Mouse (Mus musculus) gastrocnemius, adult 2 months (tissue): ENCODE measurements around the gene H2-D1. TPM values are rescaled to one million over a fixed set of nuclear protein-coding genes. Genes with fewer than 3 reads are reported as not detected.

Experiments used
- DNase-seq: peaks from one replicate; pipeline ENCODE4 v3.0.0; 2022
- H3K27ac ChIP-seq: fragments of 200-600 bp; 2 replicates; pipeline ENCODE4 v1.8.1; 2022; ENCODE audit warnings: mild to moderate bottlenecking
- H3K4me3 ChIP-seq: fragments of 200-600 bp; 2 replicates; pipeline ENCODE4 v1.8.1; 2022; ENCODE audit warnings: mild to moderate bottlenecking, moderate library complexity
- CTCF ChIP-seq: fragments of 200-600 bp; IDR thresholded peaks from 2 replicates; pipeline ENCODE4 v1.8.1; 2022; ENCODE audit warnings: antibody characterized with exemption, mild to moderate bottlenecking, moderate library complexity
- intact Hi-C: fragments of 180-260 bp; cut with DNase I; formaldehyde crosslinking; loops from one replicate; pipeline ENCODE4 v1.15.1; 2025
- total RNA-seq, 2 experiments: library from RNA; stranded (reverse); gene quantifications; 2 replicates each; pipeline ENCODE4 v1.2.3; 2021

Gene H2-D1
- total RNA-seq, 2 experiments from 2014 or later: 30.4 to 38.5 TPM

DNA sequence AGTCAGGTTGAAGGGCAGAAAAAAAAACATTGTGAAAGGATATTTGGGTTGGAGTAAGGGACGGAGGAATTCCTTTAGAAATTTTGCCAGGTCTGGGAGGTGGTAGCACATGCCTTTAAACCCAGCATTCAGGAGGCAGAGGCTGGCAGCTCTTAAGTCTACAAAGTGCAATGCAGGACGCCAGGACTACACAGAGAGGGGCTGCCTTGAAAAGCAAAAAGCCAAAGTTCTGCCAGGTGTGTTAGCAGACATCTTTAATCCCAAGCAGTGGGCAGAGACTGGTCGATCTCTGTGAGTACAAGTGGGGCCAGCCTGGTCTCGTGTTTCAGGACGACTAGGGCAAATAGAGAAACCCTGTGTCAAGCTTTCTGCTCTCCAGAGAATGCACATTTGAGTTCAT is 10.5 kb upstream of the H2-D1 start:
- TF ChIP-seq CTCF: no peak
- intact Hi-C loops: no loop called here
- Histone ChIP-seq H3K27ac (no peak overlapping the region), H3K4me3 (no peak overlapping the region)
- no peak for DNase-seq

DNA sequence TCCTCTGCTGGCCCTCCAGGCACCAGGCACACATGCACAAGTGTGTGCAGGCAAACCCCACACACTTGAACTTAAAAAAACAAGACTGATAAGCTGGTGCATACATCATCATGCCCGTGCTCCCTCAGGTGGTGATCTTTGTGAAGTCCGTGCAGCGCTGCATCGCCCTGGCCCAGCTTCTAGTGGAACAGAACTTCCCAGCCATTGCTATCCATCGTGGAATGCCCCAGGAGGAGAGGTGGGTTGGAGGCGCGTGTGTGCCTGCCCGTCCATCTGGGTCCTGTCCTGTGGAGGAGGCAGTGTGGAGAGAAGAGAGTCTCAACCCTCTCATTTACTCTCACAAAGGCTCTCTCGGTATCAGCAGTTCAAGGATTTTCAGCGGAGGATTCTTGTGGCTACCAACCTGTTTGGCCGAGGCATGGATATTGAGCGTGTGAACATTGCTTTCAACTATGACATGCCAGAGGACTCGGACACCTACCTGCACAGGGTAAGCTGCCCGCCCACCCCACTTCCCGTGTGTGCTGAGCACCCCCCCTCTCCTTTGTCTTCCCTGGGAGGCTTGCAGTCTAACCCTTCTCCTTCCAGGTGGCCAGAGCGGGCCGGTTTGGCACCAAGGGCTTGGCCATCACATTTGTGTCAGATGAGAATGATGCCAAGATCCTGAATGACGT is 9.8 kb upstream of the H2-D1 start:
- H3K4me3 ChIP-seq: no peak overlapping the region
- intact Hi-C loops: no loop called here
- TF ChIP-seq CTCF: no peak
- no peak overlapping the region for H3K27ac ChIP-seq
- no peak for DNase-seq

DNA sequence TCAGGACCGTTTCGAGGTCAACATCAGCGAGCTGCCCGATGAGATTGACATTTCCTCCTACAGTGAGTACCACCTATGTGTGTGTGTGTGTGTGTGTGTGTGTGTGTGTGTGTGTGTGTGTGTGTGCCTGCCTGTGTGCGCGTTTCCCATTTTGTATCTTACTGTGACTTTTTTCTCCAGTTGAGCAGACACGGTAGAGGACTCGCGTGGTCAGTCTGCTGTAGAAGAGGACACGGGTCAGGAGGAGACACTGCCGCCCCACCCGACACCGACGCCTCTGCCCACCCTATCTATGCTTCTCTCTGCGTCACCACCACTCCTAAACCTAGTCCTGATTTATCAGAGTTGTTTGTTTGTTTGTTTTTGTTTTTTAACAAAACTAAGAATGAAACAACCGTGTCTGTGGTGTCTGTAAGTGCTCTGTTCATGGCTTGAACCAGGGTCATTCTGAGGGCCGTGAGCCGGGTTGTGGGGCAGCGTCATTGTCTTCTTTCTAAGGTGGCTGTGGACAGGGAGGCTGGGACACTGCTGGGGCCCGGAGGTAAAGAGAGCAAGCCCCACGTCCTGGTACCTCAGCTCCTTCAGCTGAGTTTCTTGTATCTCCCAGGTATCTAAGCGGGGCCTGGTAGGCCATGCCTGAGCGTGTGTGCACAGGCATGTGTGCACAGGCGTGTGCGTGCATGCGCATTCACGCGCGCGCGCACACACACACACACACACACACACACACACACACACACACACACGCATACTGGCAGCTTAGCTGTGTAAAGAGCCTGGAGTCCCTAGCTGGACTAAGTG is 9.0 kb upstream of the H2-D1 start:
- Histone ChIP-seq H3K27ac (no peak overlapping the region), H3K4me3 (no peak overlapping the region)
- intact Hi-C loops: no loop called here
- TF ChIP-seq CTCF: no peak
- DNase-seq: no peak

DNA sequence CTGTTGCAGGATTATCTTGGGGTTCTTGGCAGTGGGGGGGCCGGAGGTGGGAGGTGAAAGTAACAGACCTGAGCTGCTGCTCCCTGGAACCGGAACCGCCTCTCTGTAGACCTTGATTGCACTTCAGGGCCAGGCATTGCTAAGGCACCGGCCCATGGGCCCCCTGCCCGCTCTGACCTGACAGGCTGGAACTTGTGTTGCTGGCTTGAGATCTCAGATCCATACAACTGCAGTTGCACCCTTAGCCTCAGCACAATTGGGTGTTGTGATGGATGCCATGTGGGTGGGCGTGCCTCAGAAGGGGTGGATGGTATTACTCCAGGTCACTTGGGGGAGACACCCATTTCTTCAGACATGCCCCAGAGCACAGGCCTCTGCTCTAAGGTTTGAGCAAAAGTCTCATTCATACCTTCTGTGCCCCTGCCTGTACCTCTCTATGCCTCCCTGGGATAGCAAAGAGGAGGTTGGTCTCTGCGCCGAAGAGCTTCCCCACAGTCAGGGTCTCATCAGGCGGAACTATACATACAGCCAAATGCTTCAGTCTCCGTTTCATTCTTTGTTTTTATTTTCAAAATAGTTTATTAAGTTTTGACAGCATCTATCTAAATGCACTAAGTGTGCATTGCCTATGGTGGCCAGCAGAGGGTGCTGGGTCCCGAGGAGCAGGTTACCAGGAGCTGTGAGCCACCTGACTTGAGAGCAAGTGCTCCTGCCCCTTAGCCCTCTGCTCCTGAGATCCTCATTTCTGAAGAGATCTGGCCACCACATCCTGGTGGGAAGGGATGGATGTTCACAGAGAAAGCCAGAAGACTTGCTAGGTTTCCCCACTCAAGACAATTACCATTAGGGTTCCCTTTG is 8.1 kb upstream of the H2-D1 start:
- H3K4me3 ChIP-seq: no peak overlapping the region
- no peak overlapping the region for H3K27ac ChIP-seq
- peak; percentile 73 for DNase-seq
- TF ChIP-seq CTCF: peak; percentile 92; the same call in 1 of the 2 replicates
- intact Hi-C loops: no loop called here

DNA sequence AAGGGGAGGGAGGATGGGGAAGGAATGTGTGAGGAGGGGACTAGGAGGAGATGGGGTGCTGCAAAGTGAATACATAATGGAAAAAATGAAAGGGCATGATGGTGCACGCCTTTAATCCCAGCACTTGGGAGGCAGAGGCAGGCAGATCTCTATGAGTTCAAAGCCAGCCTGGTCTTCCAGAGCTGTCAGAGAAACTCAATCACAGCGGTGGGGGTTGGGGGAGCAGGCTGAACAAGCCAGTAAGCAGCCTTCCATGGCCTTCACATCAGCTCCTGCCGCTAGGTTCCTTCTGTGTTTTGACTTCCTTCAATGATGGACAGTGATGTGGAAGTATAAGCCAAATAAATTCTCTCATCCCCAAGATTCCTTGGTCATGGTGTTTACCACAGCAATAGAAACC is 7.2 kb upstream of the H2-D1 start:
- intact Hi-C loops: no loop called here
- no peak overlapping the region for H3K4me3 ChIP-seq
- TF ChIP-seq CTCF: no peak
- no peak for DNase-seq
- no peak overlapping the region for H3K27ac ChIP-seq

DNA sequence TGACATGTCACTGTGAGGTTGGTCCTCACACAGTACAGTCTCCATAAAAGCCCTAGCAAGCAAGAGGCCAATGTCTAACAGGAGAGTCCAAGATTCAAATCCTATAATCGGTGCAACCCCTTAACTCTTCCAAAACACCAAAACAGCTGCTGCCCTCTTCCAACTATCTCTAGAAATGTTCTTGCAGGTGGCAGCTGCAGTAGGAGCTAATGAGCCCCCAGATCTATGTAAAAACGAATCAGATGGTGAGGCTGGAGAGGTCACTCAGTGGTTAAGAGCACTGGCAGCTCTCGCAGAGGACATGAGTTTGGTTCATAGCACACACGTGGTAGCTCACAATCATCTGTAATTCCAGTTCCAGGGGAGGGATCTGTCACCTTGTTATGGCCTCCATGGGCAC is 6.8 kb upstream of the H2-D1 start:
- Histone ChIP-seq H3K27ac (no peak overlapping the region), H3K4me3 (no peak overlapping the region)
- intact Hi-C loops: no loop called here
- DNase-seq: no peak
- TF ChIP-seq CTCF: no peak

DNA sequence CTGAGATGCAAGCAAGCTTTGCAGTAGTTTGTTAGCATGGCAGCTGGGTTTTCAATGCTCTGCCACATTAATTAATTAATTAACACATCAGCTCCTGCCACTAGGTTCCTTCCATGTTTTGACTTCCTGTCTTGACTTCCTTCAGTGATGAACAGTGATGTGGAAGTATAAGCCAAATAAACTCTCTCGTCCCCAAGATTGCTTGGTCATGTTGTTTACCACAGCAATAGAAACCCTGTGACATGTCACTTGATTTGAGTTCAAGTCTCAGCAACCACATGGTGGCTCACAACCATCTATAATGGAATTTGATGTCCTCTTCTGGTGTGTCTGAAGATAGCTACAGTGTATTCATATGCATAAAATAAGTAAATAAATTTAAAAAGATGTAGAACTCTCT is 5.2 kb upstream of the H2-D1 start:
- peak overlapping the region; percentile 85 for H3K27ac ChIP-seq
- no peak for DNase-seq
- intact Hi-C loops: no loop called here
- peak overlapping the region; percentile 70 for H3K4me3 ChIP-seq
- no peak for TF ChIP-seq CTCF

DNA sequence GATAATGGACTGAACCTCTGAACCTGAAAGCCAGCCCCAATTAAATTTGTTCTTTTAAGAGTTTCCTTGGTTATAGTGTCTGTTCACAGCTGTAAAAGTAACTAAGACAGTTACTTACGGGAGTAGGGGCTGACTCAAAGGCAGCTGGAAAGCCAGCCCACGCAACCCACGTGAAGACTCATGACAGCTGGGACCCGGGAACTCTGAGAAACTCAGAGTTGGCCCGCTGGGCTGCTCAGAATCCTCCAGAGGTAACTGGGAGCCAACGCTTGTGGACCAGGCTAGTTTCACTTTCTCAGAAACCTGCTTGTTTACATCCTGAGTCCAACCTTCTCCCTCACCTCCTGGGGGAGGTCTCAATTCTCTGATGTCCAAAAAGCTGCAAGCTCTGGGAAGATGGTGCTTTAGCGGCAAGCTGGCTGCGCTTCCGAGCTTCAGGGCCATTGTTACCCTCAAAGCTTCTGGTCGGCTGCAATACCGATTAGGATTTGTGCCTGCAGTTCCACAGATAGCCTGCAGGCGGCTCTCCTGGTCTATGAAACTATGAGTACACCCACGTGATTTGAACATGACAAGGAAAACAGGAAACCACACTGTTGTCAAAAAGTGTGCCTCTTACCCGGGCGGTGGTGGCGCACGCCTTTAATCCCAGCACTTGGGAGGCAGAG is 4.6 kb upstream of the H2-D1 start:
- DNase-seq: peak; percentile 94
- intact Hi-C loops: loop anchor here (1.0 to 2.0 kb wide), 2 partner anchors 16 to 45 kb away; no protein-coding TSS in a partner anchor
- Histone ChIP-seq H3K27ac (peak overlapping the region; percentile 85), H3K4me3 (peak overlapping the region; percentile 70)
- peak; percentile 95; the same call in 1 of the 2 replicates for TF ChIP-seq CTCF

DNA sequence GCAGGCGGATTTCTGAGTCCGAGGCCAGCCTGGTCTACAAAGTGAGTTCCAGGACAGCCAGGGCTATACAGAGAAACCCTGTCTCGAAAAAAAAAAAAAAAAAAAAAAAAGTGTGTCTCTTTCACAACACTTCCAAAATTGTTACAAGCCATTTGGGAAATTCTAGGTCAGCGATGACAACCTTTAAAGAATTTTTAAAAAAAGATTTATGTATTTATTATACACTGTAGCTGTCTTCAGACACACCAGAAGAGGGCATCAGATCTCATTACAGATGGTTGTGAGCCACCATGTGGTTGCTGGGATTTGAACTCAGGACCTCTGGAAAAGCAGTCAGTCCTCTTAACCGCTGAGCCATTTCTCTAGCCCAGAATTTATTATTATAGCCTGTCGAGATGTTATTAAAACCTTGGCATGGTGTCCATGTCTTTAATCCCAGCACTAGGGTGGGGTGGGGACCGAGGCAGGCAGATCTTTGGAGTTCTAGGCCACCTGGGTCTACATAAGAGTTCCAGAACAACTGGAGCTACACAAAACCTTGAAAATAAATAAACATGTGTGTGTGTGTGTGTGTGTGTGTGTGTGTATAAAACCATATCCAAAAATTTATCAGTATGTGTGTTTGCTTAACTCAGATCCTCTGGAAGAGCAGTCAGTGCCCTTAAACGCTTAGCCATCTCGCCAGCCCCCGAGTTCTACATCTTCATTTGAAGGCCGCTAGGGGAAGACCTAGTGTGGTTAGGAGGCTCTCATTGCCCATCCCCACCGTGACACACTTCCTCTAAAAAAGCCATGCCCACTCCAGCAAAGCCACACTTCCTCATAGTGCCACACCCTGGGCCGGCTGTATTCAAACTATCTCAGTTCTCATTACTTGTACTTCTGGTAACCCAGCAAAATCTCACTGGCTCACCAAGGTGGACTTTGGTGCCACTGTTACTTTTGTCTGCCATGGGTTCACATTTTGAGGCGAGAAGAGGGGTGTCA is 3.7 kb upstream of the H2-D1 start:
- peak overlapping the region; percentile 70 for H3K4me3 ChIP-seq
- intact Hi-C loops: loop anchor here (1.0 to 2.0 kb wide), 2 partner anchors 16 to 44 kb away; no protein-coding TSS in a partner anchor
- peak; percentile 29 for TF ChIP-seq CTCF
- peak; percentile 67 for DNase-seq
- peak overlapping the region; percentile 85 for H3K27ac ChIP-seq

DNA sequence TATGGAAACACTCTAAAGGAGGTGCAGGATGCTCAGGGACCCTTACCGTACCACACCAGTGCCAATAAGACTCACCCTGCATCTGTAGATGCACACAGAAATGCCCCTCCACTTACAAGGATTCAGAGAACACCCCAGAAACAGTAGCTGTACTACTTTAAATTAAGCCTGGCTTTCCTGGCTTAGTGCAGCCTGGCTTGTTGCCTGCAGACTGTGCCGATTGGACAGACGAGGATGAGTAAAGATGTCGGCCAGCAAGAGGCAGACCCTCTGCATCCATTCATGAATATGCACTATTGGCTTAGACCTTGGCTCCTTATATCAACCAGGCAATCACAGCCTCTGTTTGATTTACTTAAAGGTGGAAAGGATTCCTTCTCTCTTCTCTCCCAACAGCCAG is 2.9 kb upstream of the H2-D1 start:
- intact Hi-C loops: loop anchor here (2.0 kb wide), 1 partner anchor 43 kb away; no protein-coding TSS in a partner anchor
- peak overlapping the region; percentile 85 for H3K27ac ChIP-seq

DNA sequence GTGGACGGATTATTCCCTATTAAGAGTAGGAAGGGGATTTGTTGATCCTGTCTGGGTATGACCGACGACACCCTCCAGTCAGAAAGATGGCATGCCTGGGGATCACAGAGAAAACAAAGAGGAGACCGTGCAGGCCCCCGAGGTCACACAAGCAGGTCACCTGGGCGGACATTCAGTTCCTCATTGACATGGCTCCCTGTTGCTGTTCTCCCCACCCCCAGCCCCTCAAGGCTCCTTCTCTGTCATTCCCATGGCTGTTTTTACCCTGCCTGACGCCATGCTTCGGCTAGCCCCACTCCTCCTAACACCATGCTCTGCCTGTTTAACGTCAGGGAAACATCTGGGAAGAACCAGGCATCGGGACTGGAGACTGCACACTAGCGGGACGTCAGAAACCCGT is 879 bp upstream of the H2-D1 start:
- no peak for DNase-seq
- intact Hi-C loops: no loop called here
- TF ChIP-seq CTCF: no peak
- Histone ChIP-seq H3K4me3 (no peak overlapping the region), H3K27ac (peak overlapping the region; percentile 86)

More for the DNA sequence above, 2.9 kb upstream of the H2-D1 start:
- TF ChIP-seq CTCF: no peak
- H3K4me3 ChIP-seq: no peak overlapping the region
- no peak for DNase-seq
